Mouse (Mus musculus): ENCODE data around the gene Erlin1. TPM values are rescaled to one million over a fixed set of nuclear protein-coding genes. Genes with fewer than 3 reads are reported as not detected.

Gene Erlin1
- polyA plus RNA-seq, 1 experiment from 2014 or later = 20.5 TPM

Other genes with a start within 250 kb of the Erlin1 start
- gene Dnmbp, start 129.6 kb downstream of the Erlin1 start, polyA plus RNA-seq (2016; fragmentation: Nextera tagmentation; extraction: Ambion mirVana) = 20.4 and 20.8 TPM in 2 replicates
- gene Cpn1, start 83.2 kb downstream of the Erlin1 start, polyA plus RNA-seq (2016; fragmentation: Nextera tagmentation; extraction: Ambion mirVana) = 0.07 and 0.13 TPM in 2 replicates
- not detected in 2 replicates for gene Cyp2c23, start 40.6 kb downstream of the Erlin1 start, polyA plus RNA-seq (2016; fragmentation: Nextera tagmentation; extraction: Ambion mirVana)
- gene Chuk, start 37.7 kb upstream of the Erlin1 start, polyA plus RNA-seq (2016; fragmentation: Nextera tagmentation; extraction: Ambion mirVana) = 41.2 and 45.9 TPM in 2 replicates
- gene Cwf19l1, start 66.1 kb upstream of the Erlin1 start, polyA plus RNA-seq (2016; fragmentation: Nextera tagmentation; extraction: Ambion mirVana) = 41.1 and 45.4 TPM in 2 replicates
- 98.1 and 99.3 TPM in 2 replicates for gene Bloc1s2, start 76.7 kb upstream of the Erlin1 start, polyA plus RNA-seq (2016; fragmentation: Nextera tagmentation; extraction: Ambion mirVana)
- gene Pkd2l1, start 122.7 kb upstream of the Erlin1 start, polyA plus RNA-seq (2016; fragmentation: Nextera tagmentation; extraction: Ambion mirVana) = 0.07 and 0.19 TPM in 2 replicates
- 0.48 and 0.64 TPM in 2 replicates for gene Scd3, start 133.5 kb upstream of the Erlin1 start, polyA plus RNA-seq (2016; fragmentation: Nextera tagmentation; extraction: Ambion mirVana)
- gene Scd2, start 223.9 kb upstream of the Erlin1 start, polyA plus RNA-seq (2016; fragmentation: Nextera tagmentation; extraction: Ambion mirVana) = 324 and 353 TPM in 2 replicates